Mouse (Mus musculus) hindbrain, embryonic 16.5 days (tissue): ENCODE measurements around the gene Shroom3. TPM values are rescaled to one million over a fixed set of nuclear protein-coding genes. Genes with fewer than 3 reads are reported as not detected.

Experiments
- ATAC-seq: fragments of 200-750 bp; cut with Nextera tagmentation; 2 replicates; pipeline ENCODE4 v1.8.0; 2017; ENCODE audit warnings: moderate TSS enrichment, moderate library complexity
- H3K27ac ChIP-seq: fragments of 300-500 bp; sonication (generic); 2 replicates; pipeline ENCODE4 v1.5.1; 2014; ENCODE audit warnings: low read depth, mild to moderate bottlenecking, control low read depth, low read length, moderate library complexity
- H3K27me3 ChIP-seq: fragments of 300-500 bp; sonication (generic); replicated peaks from 2 replicates; pipeline ENCODE4 v1.6.1; 2014; ENCODE audit warnings: low read length; ENCODE audit not compliant: control insufficient read depth, insufficient read depth
- H3K36me3 ChIP-seq: fragments of 300-500 bp; sonication (generic); 2 replicates; pipeline ENCODE4 v1.6.1; 2014; ENCODE audit warnings: mild to moderate bottlenecking, low read length, moderate library complexity, mixed read lengths; ENCODE audit not compliant: control insufficient read depth, insufficient read depth
- H3K4me1 ChIP-seq: fragments of 300-500 bp; sonication (generic); 2 replicates; pipeline ENCODE4 v1.6.1; 2014; ENCODE audit warnings: low read depth, low read length; ENCODE audit not compliant: control insufficient read depth, insufficient read depth
- H3K4me2 ChIP-seq: fragments of 300-500 bp; sonication (generic); 2 replicates; pipeline ENCODE4 v1.6.1; 2014; ENCODE audit warnings: mild to moderate bottlenecking, low read length, control low read depth, moderate library complexity
- H3K4me3 ChIP-seq: fragments of 300-500 bp; sonication (generic); 2 replicates; pipeline ENCODE4 v1.5.1; 2014; ENCODE audit warnings: mild to moderate bottlenecking, low read length, control low read depth, moderate library complexity
- H3K9ac ChIP-seq: fragments of 300-500 bp; sonication (generic); 2 replicates; pipeline ENCODE4 v1.6.1; 2014; ENCODE audit warnings: low read depth, mild to moderate bottlenecking, control low read depth, low read length, moderate library complexity
- H3K9me3 ChIP-seq: fragments of 300-500 bp; sonication (generic); 2 replicates; pipeline ENCODE4 v1.6.1; 2014; ENCODE audit warnings: mild to moderate bottlenecking, low read length, moderate library complexity; ENCODE audit not compliant: control insufficient read depth
- WGBS: fragments of 180-500 bp; shearing (Covaris S2); extraction: QIAGEN DNeasy Blood & Tissue Kit; methylation state at CpG from one replicate; pipeline ENCODE4 v1.1.7; 2014; 5-methylcytosine and 5-hydroxymethylcytosine counted together
- polyA plus RNA-seq: library from polyadenylated mRNA; unstranded; fragments of >200 nt; fragmentation: Nextera tagmentation; extraction: Ambion mirVana; gene quantifications from 2 replicates; pipeline ENCODE4 v1.2.1, GENCODE M21; 2015

The Shroom3 gene
- polyA plus RNA-seq, 1 experiment from 2014 or later, result 1.4 TPM

DNA sequence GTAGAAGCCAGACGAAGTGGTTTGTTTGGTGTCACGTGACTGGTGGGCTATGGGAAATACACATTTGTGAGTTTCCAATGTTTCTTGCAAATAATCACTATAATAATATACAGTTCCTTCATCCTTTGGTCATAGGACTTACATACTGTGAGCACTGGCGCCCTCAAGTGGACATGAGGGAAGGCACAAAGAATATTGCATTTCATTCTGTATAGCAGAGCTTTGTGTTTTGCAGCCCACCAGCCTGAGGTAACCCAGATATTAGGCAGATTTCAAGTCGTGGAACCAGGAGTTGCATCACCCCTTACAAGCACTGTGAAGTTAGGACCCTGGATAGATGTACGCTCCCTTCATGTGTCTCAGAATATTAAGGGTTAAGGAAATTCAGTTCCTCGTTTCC, 42.7 kb downstream of the Shroom3 start:
- ATAC-seq, result peak; percentile 75
- 34% methylated on average over 6 of the region's 6 CpGs for WGBS
- no peaks in the 10 kb centered on the region for H3K4me1 ChIP-seq

GRCm38 (mm10) chr5:92728252-92728828, 45.1 kb downstream of the Shroom3 start:
- Histone ChIP-seq H3K36me3 (no peaks in the 10 kb centered on the region), H3K27me3 (no peaks in the 10 kb centered on the region), H3K4me2 (no peak overlapping the region), H3K27ac (no peak overlapping the region), H3K9me3 (no peaks in the 10 kb centered on the region), H3K4me3 (no peak overlapping the region), H3K4me1 (no peaks in the 10 kb centered on the region), H3K9ac (no peak overlapping the region)
- ATAC-seq, result peak; percentile 85
- 49% methylated on average over 5 of the region's 5 CpGs for WGBS

More for the DNA sequence above, 42.7 kb downstream of the Shroom3 start:
- Histone ChIP-seq H3K4me3 (no peak overlapping the region), H3K9ac (no peak overlapping the region; the same call in 1 of the 2 replicates), H3K27me3 (no peaks in the 10 kb centered on the region), H3K4me2 (no peak overlapping the region), H3K9me3 (no peaks in the 10 kb centered on the region), H3K36me3 (no peaks in the 10 kb centered on the region), H3K27ac (no peak overlapping the region)

DNA sequence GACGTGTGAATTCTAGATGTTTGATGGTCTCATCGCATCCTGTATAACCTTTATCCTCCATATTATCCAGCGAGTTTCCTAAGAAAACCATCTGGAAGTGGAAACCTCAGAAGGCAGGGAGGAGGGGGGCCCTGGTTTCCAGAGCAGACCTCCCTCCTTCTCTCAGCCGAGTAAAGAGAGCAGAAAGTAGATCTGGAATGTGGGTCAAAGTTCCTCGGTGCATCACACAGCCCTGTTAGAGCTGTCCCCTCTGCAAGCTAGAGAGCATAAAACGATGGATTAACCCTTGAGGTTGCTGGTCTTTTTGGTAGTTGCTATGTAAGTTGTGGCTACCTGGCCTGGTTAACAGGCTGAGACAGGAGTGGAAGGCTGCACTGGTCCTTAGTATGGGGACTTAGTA, 46.0 kb downstream of the Shroom3 start:
- no peak for ATAC-seq
- Histone ChIP-seq H3K36me3 (no peaks in the 10 kb centered on the region), H3K4me1 (no peaks in the 10 kb centered on the region), H3K9ac (no peak overlapping the region), H3K27ac (no peak overlapping the region), H3K4me2 (no peak overlapping the region), H3K9me3 (no peaks in the 10 kb centered on the region), H3K4me3 (no peak overlapping the region), H3K27me3 (no peaks in the 10 kb centered on the region)
- 76% methylated on average over 6 of the region's 6 CpGs for WGBS

GRCm38 (mm10) chr5:92741802-92742201, 58.6 kb downstream of the Shroom3 start:
- no peak overlapping the region for H3K4me3 ChIP-seq
- 69% methylated on average over 3 of the region's 3 CpGs for WGBS
- no peak for ATAC-seq
- no peak overlapping the region for H3K9ac ChIP-seq
- no peaks in the 10 kb centered on the region for H3K36me3 ChIP-seq
- no peak overlapping the region for H3K27ac ChIP-seq
- no peak overlapping the region for H3K4me2 ChIP-seq
- no peaks in the 10 kb centered on the region for H3K4me1 ChIP-seq
- H3K9me3 ChIP-seq, result no peaks in the 10 kb centered on the region
- H3K27me3 ChIP-seq, result no peaks in the 10 kb centered on the region

GRCm38 (mm10) chr5:92742701-92743100, 59.5 kb downstream of the Shroom3 start:
- ATAC-seq, result no peak
- WGBS, result 76% methylated on average over 5 of the region's 5 CpGs
- Histone ChIP-seq H3K9ac (no peak overlapping the region), H3K27me3 (no peaks in the 10 kb centered on the region), H3K4me3 (no peak overlapping the region), H3K27ac (no peak overlapping the region), H3K4me1 (no peaks in the 10 kb centered on the region), H3K9me3 (no peaks in the 10 kb centered on the region), H3K4me2 (no peak overlapping the region), H3K36me3 (no peaks in the 10 kb centered on the region)

DNA sequence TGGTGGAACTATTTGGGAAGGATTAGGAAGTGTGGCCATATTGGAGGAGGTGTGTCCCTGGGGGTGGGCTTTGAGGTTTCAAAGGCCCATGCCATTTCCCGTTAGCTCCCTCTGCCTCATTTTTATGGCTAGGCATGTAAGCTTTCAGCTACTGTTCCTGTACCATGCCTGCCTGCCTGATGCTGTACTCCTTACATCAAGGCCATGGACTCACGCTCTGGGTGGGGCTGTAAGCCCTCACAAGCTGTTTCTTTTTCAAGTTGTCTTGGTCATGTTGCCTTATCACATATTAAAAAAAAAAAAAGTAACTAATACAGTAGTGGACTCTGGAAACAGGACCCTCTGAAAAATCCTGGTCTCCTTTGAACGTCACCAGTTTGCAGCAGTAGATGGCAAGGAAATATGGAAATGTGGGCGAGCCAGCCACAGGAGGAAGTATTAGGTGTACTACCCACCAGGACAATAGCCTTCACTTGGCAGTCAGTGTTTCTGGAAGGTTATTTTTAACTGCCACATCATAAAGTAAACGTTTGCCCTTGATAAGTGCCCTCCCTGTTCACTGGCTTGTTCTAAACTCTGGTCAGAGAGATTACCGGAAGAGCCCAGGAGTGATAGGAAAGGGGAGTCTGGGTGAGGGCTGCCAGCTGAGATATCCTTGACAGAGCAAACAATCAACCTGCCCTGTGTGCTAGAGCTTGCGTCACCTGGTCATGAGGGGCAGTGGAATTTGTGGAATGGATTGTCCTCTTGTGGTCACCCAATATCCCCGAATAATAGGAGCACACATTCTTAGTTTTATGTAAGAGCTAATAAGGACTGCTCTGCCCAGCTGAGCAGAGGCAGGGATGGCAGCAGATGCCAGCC, 62.4 kb downstream of the Shroom3 start:
- Histone ChIP-seq H3K36me3 (no peaks in the 10 kb centered on the region), H3K4me3 (no peak overlapping the region), H3K9me3 (no peaks in the 10 kb centered on the region), H3K4me2 (no peak overlapping the region), H3K27me3 (no peaks in the 10 kb centered on the region), H3K27ac (no peak overlapping the region), H3K9ac (no peak overlapping the region), H3K4me1 (no peaks in the 10 kb centered on the region)
- ATAC-seq, result no peak
- 81% methylated on average over 8 of the region's 8 CpGs for WGBS

DNA sequence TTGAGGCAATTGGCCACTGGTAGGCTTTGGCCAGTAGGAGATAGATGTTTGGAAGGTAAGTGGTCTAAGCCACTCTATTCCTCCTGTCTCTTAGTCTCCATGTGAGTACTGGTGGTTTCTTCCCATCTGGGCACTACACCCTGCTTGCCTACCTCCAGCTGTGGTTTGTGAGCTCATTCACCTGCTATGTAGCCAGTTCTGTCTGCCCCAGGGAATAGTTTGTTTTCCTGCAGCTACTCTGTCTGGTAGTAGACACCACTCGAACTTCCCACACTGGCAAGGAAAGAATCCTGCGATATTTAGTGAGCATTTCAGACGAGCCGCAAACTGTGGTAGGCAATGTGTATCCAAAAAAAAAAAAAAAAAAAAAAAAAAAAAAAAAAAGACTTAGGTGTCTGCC, 68.3 kb downstream of the Shroom3 start:
- Histone ChIP-seq H3K36me3 (no peaks in the 10 kb centered on the region), H3K9ac (no peak overlapping the region), H3K27ac (no peak overlapping the region), H3K9me3 (no peaks in the 10 kb centered on the region), H3K27me3 (no peaks in the 10 kb centered on the region), H3K4me1 (no peaks in the 10 kb centered on the region), H3K4me3 (no peak overlapping the region), H3K4me2 (no peak overlapping the region)
- 92% methylated on average over 4 of the region's 4 CpGs for WGBS
- no peak for ATAC-seq

DNA sequence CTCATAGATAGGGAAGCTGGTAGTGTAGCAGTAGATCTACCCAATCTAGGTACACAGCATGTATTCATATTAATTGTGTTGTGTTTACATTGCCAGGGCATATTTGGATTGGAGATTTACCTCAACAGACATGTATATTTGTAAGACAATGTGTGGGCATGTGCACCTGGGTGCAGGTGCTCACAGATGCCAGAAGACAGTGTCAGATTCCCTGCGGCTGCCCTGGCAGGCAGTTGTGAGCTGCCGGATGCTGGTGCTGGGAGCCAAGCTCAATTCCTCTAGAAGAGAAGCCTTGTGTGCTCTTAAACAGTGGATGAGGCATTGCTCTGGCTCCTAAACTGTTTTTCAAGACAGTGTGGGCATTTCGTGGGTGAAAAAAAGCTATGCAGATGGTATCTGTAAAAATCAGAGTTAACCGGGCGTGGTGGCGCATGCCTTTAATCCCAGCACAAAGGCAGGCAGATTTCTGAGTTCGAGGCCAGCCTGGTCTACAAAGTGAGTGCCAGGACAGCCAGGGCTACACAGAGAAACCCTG, 72.1 kb downstream of the Shroom3 start:
- Histone ChIP-seq H3K4me2 (no peak overlapping the region), H3K9me3 (no peaks in the 10 kb centered on the region), H3K27ac (no peak overlapping the region), H3K27me3 (no peaks in the 10 kb centered on the region), H3K4me3 (no peak overlapping the region), H3K4me1 (no peaks in the 10 kb centered on the region), H3K9ac (no peak overlapping the region), H3K36me3 (no peaks in the 10 kb centered on the region)
- ATAC-seq, result no peak
- 90% methylated on average over 7 of the region's 7 CpGs for WGBS

DNA sequence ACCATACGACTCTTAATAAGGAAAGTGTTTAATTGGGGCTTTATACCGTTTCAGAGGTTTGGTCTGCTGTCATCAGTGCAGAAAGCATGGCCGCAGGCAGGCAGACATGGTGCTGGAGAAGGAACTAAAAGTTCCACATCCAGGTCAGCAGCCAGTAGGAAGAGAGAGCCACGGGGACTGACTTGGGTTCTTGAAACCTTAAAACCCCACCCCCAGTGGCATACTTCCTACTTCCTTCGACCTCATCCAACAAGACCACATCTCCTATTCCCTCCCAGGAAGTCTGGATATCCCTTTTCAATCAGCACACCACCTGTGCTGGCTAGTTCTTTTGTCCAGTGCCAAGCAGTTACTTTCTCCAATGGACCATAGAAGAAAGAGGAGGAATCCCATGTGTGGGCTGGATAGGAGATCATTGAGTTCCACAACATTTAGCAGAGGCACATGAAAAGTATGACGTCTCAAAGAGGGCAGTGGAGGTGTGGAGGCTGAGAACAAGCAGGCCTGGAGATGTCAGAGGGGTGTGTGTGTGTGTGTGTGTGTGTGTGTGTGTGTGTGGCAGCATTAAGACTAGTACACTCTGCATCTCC, 76.0 kb downstream of the Shroom3 start:
- no peak for ATAC-seq
- WGBS, result 81% methylated on average over 6 of the region's 6 CpGs
- no peaks in the 10 kb centered on the region for H3K9me3 ChIP-seq

More for the DNA sequence above, 76.0 kb downstream of the Shroom3 start:
- no peak overlapping the region for H3K27ac ChIP-seq
- no peak overlapping the region for H3K4me2 ChIP-seq
- H3K27me3 ChIP-seq, result no peaks in the 10 kb centered on the region
- no peaks in the 10 kb centered on the region for H3K36me3 ChIP-seq
- H3K4me3 ChIP-seq, result no peak overlapping the region
- no peak overlapping the region for H3K9ac ChIP-seq
- H3K4me1 ChIP-seq, result no peaks in the 10 kb centered on the region
